Mouse (Mus musculus) kidney, adult 9 months (tissue): ENCODE measurements around the gene Tspan2.

ENCODE experiments used
- DNase-seq: peaks from one replicate; pipeline ENCODE4 v3.0.0; 2022

The Tspan2 gene

DNA sequence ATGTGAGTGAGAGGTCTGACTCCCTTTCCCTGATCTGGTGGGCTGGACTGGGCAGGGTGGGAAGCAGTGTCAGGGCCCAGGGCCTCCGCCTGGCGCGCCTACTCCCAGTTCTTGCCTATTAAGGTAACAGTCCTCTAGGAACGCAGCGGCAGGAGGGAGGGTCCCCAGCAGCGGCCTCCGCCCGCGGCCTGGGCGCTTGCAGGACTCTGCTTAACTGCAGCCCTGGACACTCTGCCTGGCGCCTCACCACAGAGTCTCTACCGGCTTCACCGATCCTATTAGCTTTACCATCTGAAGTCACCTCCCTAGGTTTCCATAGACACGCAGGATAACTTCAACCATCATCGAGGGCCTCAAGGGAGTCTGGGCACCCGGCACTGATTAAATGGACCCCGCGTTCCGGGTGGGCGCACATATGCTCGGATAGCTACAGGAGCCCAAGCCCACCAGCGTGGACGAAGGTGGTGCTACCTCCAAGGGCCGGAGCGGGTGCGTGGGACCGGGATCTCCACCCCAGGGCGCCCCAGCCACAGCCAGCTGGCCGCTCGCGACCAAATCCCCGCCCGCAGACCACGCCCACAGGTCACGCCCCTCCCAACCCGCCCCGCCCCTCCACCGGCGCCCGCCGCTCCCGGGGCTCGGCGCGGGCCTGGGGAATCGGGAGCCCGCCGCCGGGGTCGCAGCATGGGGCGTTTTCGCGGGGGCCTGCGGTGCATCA, at the start of gene Tspan2:
Tspan2 (plus strand) TSS at position 217 of the 718 bp plus-strand sequence.
- peak; percentile 26 for DNase-seq

DNA sequence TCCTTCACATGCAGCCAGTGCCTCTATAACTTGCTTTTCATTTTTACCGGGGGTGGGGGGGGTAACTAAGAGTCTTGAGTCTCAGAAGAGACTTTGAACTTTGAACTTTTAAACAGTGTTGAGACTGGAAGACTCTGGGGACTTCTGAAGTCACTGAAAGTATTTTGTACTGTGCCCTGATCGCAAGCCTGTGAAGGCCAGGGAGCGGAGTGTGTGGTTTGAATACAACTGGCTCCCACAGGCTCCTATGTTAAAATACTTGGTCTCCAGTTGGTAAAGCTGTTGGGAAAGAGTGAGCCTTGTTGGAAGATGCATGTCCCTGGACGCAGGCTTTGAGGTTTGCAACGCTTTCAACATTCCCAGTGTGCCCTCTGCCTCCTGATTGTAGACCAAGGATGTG, 47.5 kb upstream of the Tspan2 start:
- DNase-seq = peak; percentile 77

DNA sequence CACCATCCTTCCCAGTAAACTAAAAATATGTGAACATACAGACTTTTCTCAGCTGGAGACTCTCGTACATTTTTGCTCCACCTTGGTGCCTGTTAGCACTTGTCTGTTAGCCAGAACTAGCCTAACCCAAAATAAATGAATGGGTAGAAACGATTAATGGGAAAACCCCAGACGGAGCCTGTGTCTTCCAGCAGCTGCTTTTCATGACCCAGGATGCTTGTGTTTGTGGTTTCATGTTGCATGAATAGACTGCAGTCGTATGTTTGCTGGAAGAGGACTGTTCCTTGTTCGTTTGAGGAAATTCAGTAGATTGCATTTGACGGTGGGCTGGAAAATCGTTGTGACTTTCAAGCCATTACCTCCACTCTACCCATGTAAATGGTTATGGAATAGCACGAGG, 46.5 kb upstream of the Tspan2 start:
- no peak for DNase-seq

DNA sequence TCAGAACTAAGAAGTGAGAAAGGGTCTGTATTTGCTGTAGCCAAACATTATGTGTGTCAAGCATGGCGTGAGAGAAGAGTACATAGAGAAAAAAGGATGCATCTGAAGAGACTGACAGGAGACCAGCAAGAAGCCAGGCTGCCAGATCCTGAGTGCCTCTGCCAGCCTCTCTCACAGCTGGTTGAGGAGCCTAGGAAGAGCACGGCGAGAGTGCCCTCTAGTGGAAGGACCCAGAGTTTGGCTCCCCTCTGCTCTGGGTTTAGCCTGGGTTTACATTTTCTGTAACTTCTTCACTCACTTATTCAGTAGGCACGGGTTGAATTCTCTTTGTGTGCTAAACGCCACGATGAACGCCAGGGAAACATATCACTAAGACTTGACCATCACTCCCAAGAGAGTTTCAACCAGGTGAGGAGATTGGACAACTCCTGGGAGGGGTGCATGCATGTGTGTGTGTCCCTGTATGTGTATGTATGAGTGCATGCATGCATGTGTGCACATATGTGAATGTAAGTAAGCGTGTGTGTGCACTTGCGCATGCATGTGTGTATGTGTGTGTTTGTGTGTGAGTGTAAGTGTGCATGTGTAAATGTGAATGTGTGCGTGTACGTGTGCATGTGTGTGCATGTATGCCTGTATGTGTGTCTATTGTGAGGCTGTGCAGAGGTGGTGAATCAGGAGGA, 42.4 kb upstream of the Tspan2 start:
- peak; percentile 75 for DNase-seq

DNA sequence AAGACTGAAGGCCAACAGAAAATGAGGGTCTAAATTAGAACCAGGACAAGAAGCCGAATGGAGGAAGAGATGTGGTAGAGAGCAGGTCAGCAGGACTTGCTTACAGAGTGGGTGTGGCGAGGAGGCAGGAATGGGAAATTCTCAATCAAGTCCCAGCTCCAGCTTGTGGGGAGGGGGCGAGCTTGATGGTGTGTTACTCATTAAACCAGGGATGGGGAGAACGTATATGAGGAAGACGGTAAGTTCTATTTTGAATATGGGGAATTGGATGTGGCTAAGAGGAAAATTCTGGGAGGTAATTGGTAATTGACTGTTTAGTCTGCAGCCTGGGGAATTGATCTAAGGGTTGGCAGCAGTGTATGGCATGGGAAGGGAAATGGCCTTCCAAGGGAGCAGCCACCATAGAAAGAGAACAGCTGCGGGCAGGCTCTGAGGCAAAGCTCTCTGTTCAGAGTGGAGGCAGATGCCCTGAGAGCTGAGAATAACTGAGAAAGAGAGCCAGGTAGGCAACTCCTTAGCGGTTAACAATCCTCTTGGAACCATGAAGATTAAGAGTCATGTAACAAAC, 41.5 kb upstream of the Tspan2 start:
- DNase-seq = no peak

DNA sequence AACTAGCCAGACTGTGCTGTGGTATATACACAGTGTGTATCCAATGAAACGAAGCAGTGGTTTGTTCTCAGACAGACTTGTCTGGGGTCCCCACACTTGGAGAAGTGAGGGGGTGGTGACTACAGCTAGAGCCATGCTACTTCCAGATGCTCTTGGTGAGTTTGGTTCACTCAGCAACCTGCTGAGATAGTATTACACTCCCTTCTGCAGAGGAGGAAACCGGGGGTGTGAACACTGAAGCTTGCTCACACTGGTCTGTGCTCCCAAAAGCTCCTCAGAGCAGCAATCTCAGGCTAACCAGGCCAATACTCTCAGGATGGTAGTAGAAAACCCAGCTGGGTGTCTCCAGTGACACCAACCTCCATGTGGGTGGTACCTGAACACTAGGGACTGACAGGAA, 36.2 kb upstream of the Tspan2 start:
- no peak for DNase-seq

DNA sequence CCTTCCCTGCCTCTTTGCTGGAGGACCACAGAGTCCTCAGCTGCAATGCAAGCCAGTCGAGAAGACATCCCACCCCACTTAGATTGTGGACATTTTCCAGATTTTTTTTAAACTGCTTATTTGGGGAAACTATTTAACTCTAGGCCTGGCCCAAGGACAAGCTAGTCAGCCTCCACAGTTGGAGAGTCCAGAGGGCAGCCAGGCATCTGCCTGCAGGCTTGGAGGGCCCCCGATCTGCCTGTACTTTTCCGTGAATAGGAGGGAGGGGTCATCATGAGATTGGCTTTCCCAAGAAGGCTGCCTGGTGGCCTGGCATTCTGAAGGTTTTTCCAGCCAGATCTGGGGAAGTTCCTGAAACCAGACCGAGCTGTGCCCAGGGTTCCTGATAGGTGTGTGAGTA, 33.0 kb upstream of the Tspan2 start:
- DNase-seq = no peak

DNA sequence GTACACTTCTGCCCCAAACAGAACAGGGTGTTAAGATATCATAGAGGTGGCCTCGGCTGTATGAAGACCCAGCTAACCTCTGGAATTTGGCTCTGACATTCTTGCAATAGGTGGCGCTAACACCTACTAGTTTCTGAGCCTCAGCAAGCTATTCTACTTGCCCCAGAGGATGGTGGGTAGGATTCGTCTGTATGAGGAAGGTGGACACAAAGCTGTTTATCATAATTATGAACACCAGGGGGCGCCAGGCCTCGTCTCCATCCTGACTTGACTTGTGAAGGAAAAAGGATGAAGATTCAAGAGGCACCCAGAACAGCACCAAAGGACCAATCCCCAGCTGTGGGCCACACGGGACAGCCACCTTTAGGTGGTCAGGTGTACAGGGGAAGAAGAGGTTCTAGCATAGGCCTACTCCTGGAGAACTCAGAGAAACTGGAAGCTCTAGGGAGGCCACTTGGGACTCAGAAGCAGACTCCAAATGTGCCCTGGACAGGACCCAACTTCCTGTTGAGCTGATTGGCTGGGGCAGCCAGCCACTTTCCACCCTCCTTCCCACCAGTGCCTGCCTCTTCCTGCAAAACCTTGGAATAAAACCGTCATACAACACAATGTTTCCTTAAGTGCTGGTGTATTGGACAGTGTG, 32.3 kb upstream of the Tspan2 start:
- peak; percentile 51 for DNase-seq

DNA sequence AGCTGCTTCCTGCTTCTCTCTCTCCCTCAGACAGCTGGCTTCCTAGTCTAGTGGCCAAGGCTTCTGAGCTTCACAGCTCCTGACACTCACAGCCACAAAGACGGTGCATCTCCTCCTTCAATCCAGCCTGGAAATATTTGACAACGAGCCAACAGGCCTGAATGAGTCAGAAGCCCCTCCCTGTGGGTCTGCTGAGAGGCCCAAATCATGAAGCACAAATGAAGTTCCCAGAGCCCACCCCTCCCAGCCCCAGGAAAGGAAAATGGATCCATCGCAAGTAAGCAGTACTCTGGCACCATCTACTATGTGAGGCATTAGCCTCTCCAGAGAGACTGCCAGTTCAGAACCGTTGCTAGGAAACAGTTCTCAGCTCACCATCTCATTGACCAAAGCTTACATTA, 30.3 kb upstream of the Tspan2 start:
- no peak for DNase-seq

DNA sequence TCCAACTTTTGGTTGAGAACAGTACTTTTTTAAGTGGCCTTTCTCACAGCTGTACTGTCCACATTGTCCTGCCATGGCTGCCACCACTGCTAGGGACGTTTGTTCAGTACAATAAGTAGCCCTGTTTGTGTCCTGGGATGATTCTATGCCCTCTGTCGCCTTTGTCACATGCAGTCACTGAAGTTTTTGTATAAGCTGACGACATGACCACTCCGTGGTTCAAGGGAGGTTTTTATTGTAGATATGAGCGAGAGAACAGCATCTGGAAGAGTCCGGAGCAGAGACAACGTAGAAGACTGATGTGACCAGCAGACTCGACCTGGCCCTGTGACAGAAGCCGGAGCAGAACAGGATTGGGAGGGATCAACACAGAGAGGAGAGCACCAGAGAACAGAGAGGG, 25.7 kb upstream of the Tspan2 start:
- no peak for DNase-seq

DNA sequence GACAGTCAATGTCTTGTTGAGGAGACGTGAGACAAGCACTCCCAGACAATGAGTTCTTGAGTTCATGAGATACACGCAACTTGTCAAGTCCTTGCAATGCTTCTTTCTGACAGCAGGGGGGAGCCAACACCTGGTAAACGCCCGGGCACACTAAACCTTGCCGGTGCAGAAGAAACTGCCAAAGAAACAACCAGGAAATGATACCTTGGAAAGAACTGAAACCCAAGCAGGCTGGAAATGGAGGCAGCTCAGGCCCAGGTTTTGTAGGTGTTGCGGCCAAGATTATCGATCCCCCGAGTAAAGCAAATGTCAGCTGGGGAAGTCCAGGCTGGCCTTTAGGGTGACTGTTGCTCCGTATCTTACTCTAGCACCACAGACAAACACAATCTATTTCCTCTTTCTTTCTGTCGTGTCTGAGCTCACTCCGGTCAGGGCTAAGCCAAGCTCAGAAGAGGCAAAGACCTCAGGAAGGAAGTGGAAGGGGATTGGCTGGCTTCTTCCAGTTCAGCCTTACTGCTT, 19.2 kb upstream of the Tspan2 start:
- DNase-seq = peak; percentile 86

DNA sequence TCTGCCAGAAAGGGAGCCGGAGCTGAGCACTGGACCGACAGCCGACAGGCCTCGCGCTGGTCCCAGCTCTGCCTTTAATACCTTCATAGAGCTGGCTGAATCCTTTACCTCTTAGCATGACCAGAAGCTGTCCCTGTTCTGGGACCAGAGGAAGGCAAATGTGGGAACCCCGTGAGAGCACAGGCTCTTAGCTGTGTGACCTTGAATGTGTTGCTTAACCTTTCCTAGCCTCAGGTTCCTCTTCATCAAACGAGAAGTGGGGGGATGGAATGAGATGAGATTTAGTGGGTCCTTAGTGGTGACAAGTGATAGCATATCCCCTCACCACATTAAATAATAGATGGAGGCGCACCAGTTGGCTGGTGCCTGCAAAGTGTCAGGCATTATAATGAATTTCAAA, 18.5 kb upstream of the Tspan2 start:
- no peak for DNase-seq

DNA sequence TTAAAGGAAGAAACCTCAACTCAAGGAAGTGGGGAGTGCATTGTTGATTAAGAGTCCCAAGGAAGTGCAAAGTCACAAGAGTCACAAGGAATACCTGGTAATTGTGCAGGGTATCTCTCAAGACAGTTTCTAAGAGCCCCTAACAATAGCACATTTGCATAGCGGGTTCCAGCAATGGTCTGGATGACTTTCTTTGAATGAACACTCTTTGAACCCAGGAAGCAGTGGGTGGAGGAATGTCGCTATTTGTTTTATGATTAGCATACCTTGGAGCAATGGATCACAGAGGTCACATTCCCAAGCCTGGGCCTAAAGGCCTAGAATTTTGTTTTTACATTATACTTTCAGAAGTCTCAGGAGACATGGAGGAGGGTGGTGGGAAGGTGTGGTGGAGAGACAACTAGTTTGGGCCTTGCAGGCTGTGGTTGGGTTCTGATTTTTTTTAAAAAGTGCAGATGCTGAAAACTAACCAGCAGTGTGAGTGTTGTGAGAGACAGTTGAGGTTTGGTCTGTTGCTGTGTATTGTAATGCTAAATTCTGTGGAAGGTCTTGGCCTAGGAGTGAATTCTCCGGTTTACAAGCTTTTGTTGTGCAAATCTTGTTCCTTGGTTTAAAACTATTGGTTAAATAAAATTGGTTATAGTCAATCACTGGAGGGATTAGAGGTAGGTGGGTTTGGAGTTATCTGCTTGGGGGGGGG, 16.6 kb upstream of the Tspan2 start:
- DNase-seq = no peak

DNA sequence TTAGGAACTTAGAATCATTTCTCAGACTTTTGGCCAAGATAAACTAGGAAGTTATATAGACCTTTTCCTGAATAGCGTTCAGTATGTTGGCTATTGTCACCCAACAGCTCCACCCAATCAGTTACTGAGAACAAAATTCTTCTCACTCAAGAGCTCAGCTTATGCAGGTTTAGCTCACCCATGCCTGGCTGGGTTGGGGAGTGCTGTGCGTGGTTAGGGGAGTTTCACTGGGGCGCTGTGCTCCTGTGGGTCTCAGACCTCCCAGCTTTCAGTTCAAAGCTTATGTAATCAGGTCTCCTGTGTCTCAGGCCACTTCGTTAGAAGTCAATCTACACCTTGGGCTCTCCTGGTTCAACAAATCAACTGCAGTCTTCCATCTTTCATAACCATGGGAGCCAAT, 11.2 kb upstream of the Tspan2 start:
- no peak for DNase-seq

DNA sequence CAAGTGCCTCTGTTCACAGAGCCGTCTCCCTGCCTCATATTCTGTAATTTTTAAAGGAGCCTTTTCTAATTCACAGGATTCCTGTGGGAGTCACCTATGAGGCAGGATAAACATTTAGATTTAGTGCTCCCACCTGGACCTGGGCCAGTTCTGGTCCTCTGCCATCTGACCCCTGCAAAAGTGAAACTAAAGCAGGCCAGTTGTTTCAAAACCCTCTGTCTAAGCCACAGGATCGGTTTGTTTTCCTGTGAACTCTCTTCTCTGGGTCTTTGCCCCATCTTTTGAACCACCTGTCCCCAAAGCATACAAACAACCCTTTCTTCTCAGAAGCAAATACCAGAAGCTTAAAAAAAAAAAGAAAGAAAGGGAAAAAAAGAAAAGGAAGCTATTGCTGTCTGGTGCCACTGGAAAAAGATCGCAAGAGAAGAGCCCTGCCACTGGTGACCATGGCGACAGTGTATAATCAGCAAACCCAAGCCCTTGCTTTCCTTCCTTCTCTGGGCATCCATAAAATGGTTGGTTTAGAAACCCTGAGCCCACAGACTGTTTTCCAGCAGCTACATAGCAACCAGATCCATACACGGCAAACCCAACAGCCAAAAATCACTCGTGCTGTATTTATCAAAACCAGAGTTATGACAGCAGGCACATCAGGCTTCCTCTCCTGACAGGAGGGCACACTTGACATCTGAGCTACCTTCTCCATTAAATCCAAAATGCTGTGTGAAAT, 10.3 kb upstream of the Tspan2 start:
- peak; percentile 64 for DNase-seq

DNA sequence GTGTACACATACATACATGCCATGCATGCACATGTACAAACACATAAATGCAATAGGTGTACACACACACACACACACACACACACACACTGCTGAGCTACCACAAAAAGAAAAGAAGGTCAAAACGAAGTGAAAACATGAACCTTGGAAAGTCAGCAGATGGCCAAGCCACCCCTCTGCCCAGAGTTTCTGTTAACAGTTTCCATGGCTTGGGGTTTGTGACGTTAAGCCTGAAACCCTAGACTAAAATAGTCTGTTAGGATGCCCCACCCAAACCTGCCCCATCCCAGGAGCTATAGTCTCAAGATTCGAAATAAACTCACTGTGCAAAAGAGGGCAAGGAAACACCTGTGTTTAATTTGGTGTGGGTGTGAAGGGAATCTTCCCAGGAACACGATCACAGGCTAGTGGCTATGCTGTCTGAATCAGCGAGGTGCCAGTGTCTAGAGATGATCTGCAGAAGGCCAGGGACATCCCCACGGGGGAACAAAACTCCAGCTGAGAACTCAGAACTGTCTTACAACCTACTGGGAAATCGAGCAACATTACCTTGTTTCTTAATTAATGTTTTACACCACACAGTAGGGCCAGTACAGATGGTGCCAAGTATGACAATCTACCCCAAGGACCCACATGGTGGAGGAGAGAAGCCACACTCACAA, 9.4 kb upstream of the Tspan2 start:
- no peak for DNase-seq

DNA sequence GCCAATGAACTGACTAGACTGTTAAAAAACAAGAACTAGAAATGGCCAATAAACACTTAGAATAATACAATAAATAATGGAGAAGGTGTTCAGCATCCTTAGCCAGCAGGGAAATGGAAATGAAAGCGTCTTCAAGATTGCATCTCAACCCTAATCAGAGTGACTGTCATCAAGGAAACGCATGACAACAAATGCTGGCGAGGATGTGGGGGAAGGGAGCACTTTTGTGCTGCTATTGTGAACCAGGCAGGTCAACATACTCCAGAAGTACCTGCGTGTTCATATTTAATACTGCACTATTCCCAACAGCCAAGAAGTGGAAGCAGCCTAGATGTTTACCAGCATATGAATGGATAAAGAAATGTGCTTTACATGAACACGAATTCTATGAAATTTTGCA, 4.9 kb upstream of the Tspan2 start:
- no peak for DNase-seq

DNA sequence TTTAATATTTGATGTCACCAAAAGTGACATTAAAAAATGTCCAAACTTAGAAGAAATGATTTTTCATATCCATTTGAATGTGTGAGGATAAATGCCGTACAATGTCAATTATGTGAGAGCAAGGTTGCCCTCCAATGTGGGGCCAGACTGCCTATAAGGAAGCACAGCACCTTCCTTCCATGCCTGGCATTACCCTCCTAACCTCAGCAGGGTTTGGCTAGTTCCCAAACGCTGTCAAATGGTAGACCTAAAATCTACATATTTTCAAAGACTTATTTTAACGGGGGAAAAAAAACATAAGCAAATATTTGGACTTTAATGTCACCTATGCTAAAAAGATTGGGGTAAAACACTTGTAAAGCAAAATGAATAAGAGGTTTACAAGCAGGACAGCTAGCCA, 3.2 kb upstream of the Tspan2 start:
- no peak for DNase-seq

DNA sequence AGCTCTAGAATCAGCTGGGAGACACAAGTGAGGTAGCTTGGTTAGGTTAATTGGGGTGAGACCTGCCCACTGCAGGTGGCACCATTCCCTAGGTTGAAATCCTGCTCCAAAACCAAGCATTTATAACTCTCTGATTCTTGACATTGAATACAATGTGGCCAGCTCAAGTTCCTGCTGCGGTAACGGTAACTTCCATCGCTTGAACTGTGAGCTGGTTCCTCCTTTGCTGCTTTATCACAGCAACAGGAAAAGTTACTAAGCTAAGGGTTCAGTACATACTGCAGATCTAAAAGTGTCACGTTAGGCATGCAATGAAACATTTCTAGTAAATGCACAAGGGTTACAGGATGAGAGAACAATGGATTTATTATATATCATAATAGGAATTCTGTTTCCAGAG, 1.7 kb upstream of the Tspan2 start:
- DNase-seq = no peak

DNA sequence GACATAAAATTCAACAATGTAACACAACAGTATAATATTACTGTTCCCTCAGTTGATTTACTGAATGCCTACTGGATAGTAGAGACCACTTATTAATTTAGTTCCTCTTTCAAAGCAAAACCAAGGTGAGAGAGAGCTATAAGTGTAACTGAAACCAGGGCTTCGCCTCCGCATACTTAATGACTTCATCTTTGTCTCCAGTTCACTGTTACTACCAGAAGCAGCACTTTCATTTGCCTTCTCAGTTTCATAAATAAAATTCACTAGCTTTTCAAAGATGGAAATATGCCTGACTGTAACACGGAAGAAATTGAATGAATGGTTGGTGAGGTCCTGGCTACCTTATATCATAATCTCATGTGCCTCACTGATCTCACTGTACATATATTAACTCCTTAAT, 1.3 kb upstream of the Tspan2 start:
- DNase-seq = no peak

DNA sequence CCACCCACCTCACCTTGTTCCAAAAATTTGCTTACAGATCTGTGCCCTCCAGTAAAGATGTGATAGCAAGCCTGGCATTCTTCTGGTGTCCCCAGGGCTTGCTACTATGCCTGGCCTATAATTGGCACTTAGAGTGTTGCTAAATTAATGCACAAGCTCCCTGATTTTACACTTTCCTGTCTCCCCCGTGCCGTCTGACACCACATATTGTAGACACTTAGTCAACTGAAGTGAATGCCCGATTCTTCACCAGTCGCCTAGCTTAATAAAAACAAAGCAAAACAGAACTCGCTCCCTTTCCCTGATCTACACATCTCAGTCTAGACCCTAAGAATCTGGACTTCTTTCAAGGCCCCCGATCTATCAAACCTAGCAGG, 405 bp upstream of the Tspan2 start:
- no peak for DNase-seq

DNA sequence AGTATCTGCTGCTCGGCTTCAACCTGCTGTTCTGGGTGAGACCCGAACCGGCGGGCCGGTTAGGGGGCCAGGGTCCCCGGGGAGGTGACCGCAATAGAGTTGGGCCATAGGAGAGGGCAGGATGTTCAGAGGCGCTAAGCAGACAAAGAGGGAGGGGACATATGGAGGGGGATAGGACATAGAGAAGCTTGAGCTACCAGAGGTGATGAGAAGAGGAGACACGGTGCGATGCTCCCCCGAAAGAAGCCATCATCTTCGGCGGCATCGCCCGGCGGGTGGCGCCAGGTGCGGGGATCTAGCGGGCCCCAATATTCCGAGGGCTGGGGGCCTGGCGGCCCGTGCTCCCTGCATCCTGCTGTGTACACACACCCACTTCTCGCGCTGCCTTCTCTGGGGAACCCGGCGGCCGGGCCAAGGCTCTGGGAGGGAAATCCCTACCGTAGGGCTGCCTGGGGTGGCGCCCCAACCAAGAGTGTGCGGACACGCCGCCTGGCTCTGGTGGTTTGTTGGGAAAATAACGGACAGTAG, 766 bp downstream of the Tspan2 start:
- no peak for DNase-seq
